Mouse (Mus musculus) forebrain, embryonic 15.5 days (tissue): Measurements from ENCODE around the gene Arhgef6. TPM values are rescaled to one million over a fixed set of nuclear protein-coding genes. Genes with fewer than 3 reads are reported as not detected.

Source experiments
- ATAC-seq: fragments of 200-750 bp; cut with Nextera tagmentation; replicated peaks from 2 replicates; pipeline ENCODE4 v1.8.0; 2017; ENCODE audit warnings: mild to moderate bottlenecking, moderate TSS enrichment, moderate library complexity
- H3K27ac ChIP-seq: fragments of 300-500 bp; sonication (generic); replicated peaks from 2 replicates; pipeline ENCODE4 v1.5.1; 2015; ENCODE audit warnings: mild to moderate bottlenecking, inconsistent platforms
- H3K27me3 ChIP-seq: fragments of 300-500 bp; sonication (generic); 2 replicates; pipeline ENCODE4 v1.6.1; 2015; ENCODE audit warnings: inconsistent platforms
- H3K36me3 ChIP-seq: fragments of 300-500 bp; sonication (generic); 2 replicates; pipeline ENCODE4 v1.6.1; 2015; ENCODE audit warnings: mild to moderate bottlenecking, inconsistent platforms
- H3K4me1 ChIP-seq: fragments of 300-500 bp; sonication (generic); 2 replicates; pipeline ENCODE4 v1.6.1; 2015; ENCODE audit warnings: inconsistent platforms
- H3K4me2 ChIP-seq: fragments of 300-500 bp; sonication (generic); replicated peaks from 2 replicates; pipeline ENCODE4 v1.6.1; 2015; ENCODE audit warnings: mild to moderate bottlenecking, inconsistent platforms
- H3K4me3 ChIP-seq: fragments of 300-500 bp; sonication (generic); 2 replicates; pipeline ENCODE4 v1.5.1; 2015; ENCODE audit warnings: mild to moderate bottlenecking, inconsistent platforms
- H3K9ac ChIP-seq: fragments of 300-500 bp; sonication (generic); replicated peaks from 2 replicates; pipeline ENCODE4 v1.6.1; 2015; ENCODE audit warnings: mild to moderate bottlenecking, inconsistent platforms
- H3K9me3 ChIP-seq: fragments of 300-500 bp; sonication (generic); 2 replicates; pipeline ENCODE4 v1.6.1; 2016; ENCODE audit warnings: inconsistent platforms
- WGBS: fragments of 180-500 bp; shearing (Covaris S2); methylation state at CpG from one replicate; pipeline ENCODE4 v1.1.7; 2015; ENCODE audit warnings: mixed read lengths; 5-methylcytosine and 5-hydroxymethylcytosine counted together
- polyA plus RNA-seq: library from polyadenylated mRNA; unstranded; fragments of >200 nt; fragmentation: Nextera tagmentation; extraction: Ambion mirVana; gene quantifications from 2 replicates; pipeline ENCODE4 v1.2.1, GENCODE M21; 2015

Arhgef6 gene
- polyA plus RNA-seq, 1 experiment from 2014 or later, result 7.0 TPM

DNA sequence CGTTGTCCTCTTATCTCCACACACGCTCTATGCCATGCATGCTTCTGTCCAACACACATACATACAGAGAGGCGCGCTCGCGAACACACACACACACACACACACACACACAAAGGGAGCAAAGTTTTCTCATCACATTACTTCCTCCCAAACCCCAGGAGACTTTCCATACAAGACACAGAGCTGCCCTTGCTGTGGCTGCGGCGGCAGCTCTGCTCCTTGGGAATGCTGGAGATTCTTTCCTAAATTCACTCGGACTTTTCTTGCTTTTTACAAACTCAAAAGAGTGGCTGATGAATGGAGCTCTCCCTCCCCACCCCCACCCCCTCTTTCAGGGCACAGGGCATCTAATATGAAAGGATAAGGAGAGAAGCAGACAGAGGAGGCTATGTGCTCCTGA lies 52.2 kb downstream of the Arhgef6 start:
- Histone ChIP-seq H3K9me3 (no peaks in the 10 kb centered on the region), H3K27me3 (no peaks in the 10 kb centered on the region), H3K9ac (no peak overlapping the region), H3K4me2 (no peak overlapping the region), H3K4me3 (no peak overlapping the region), H3K36me3 (no peaks in the 10 kb centered on the region), H3K27ac (no peak overlapping the region), H3K4me1 (no peaks in the 10 kb centered on the region)
- 32% methylated on average over 9 of the region's 9 CpGs for WGBS
- no peak for ATAC-seq

DNA sequence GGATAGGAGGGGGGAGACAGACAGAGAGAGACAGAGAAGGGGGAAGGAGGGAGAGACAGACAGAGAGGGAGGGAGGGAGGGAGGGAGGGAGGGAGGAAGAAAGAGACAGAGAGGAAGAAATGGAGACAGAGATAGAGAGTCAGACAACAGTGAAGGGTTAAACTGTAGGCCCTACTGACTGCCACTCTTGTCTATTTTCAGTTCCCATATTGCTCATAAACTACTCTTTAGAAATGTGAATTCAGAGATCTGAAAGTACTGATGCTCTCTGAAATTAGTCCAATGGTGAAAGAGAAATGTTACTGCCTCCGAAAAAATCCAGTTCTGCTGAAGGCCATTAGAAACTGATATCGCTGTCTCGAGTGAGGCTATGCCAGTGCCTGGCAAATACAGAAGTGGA lies 56.3 kb downstream of the Arhgef6 start:
- Histone ChIP-seq H3K27ac (no peak overlapping the region), H3K4me2 (no peak overlapping the region), H3K36me3 (no peaks in the 10 kb centered on the region), H3K4me1 (no peaks in the 10 kb centered on the region), H3K9me3 (no peaks in the 10 kb centered on the region), H3K9ac (no peak overlapping the region), H3K27me3 (no peaks in the 10 kb centered on the region), H3K4me3 (no peak overlapping the region)
- 95% methylated on average over 3 of the region's 3 CpGs for WGBS
- ATAC-seq, result no peak

DNA sequence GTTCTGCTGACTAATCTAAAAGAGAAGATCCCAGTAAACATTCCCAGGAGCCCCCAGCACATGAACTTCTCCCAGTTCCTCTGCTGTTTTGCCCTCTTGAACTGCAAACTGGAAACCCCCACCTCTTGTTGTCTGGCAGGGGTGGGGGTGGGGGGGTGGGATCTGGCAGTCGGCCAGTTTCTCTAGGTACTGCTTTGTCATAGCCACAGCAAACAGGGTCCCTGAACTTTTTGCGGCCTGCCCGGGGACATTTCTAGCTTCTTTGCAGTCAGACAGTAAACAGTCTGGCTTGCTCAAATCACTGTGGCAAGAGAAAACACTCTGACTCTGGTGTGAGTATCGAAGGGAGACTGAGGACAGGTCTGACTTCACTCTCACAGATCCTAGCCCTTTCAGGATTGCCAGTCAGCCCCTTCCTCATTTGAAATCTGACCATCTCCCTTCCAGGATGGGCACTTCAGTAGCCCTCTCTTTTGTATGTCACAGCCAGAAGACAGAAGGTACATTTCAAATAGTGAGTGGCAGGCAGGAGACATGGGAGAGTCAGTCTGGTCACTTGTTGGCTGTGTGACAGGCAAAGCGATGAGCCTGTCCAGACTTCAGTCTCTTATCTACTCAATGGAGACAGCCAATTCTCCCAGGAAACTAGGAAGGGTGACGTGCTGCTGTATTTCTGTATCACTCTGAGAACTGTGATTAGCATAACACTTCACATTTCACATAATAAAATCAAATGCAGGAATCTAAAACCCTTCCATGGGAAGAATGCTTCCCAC lies 60.8 kb downstream of the Arhgef6 start:
- 32% methylated on average over 6 of the region's 6 CpGs for WGBS
- Histone ChIP-seq H3K27me3 (no peaks in the 10 kb centered on the region), H3K4me1 (no peaks in the 10 kb centered on the region), H3K9me3 (no peaks in the 10 kb centered on the region), H3K4me2 (no peak overlapping the region), H3K9ac (no peak overlapping the region), H3K36me3 (no peaks in the 10 kb centered on the region), H3K4me3 (no peak overlapping the region), H3K27ac (no peak overlapping the region)
- no peak for ATAC-seq

DNA sequence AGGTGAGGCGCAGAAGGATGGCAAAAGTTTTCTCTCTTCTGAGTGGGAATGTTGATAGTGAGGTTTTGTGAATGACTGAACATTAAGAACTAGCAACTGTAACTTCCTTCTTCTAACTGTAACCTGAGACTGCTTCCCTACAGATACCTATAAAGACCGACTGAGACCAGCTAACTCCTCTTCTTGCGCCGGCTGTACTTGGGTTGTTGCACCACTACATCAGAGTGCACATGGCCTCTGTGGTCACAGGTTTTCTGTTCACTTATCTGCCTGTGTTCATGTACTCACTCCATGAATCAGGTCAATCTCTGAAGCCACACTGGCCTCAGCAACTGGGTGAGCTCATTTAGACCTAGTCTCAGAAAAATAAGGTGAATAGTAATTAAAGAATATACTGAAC lies 75.0 kb downstream of the Arhgef6 start:
- no peak overlapping the region for H3K4me2 ChIP-seq
- H3K4me3 ChIP-seq, result no peak overlapping the region
- H3K27me3 ChIP-seq, result no peaks in the 10 kb centered on the region
- no peak overlapping the region for H3K9ac ChIP-seq
- no peak for ATAC-seq
- no peaks in the 10 kb centered on the region for H3K9me3 ChIP-seq
- H3K4me1 ChIP-seq, result no peaks in the 10 kb centered on the region
- no peaks in the 10 kb centered on the region for H3K36me3 ChIP-seq
- 86% methylated on average over 4 of the region's 4 CpGs for WGBS
- no peak overlapping the region for H3K27ac ChIP-seq

DNA sequence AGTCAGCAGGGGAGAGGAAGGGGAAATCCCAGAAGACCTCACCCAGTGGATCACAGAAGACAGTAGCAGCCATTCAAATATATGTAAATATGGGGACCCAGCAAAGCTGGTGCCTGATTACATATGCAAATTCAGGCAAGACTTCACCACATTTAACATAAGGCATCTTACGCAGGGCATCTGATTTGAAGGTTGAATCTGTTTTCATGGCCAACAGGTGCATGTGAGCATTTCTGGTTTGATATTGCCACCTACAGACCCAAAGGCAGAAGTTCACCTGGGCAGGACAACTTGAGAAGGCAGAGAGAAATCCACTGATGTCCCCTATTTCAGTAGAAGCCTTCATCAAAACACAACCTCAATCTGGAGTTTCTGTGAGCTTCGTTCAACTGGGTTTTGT lies 77.8 kb downstream of the Arhgef6 start:
- H3K9ac ChIP-seq, result no peak overlapping the region
- no peaks in the 10 kb centered on the region for H3K4me1 ChIP-seq
- H3K27me3 ChIP-seq, result no peaks in the 10 kb centered on the region
- no peak overlapping the region for H3K4me2 ChIP-seq
- no peaks in the 10 kb centered on the region for H3K36me3 ChIP-seq
- no peaks in the 10 kb centered on the region for H3K9me3 ChIP-seq
- WGBS, result 49% methylated on average over 2 of the region's 2 CpGs
- no peak; the same call in 1 of the 2 replicates for ATAC-seq
- no peak overlapping the region for H3K4me3 ChIP-seq
- no peak overlapping the region for H3K27ac ChIP-seq

GRCm38 (mm10) chrX:57253329-57254055 lies 85.0 kb downstream of the Arhgef6 start:
- Histone ChIP-seq H3K4me2 (no peak overlapping the region), H3K27ac (no peak overlapping the region), H3K9me3 (no peaks in the 10 kb centered on the region), H3K27me3 (no peaks in the 10 kb centered on the region), H3K4me3 (no peak overlapping the region), H3K36me3 (no peaks in the 10 kb centered on the region), H3K9ac (no peak overlapping the region), H3K4me1 (no peaks in the 10 kb centered on the region)
- 64% methylated on average over 7 of the region's 7 CpGs for WGBS
- ATAC-seq, result no peak

DNA sequence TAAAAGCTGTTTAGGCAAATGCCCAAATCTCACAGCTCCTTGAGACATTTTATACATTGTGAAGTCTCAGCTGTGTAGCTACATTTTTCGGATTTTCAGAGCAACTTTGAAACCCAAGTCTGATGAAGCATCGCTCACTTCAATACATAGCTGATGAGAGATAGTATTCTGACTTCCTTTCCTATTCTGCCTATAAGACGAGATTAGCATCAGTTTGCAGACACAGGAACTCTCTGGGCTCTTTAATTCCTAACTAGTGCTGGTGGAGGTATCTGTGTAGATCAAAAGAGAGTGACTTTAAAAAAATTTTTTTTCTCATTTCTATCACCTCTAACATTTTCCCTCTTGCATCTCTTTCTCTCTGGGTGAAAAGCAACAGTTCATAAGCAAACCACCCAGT lies 100.0 kb downstream of the Arhgef6 start:
- Histone ChIP-seq H3K27me3 (no peaks in the 10 kb centered on the region), H3K9ac (no peak overlapping the region), H3K4me2 (no peak overlapping the region), H3K4me1 (no peaks in the 10 kb centered on the region), H3K36me3 (no peaks in the 10 kb centered on the region), H3K4me3 (no peak overlapping the region), H3K27ac (no peak overlapping the region), H3K9me3 (no peaks in the 10 kb centered on the region)
- ATAC-seq, result no peak
- WGBS, result 78% methylated on average over 3 of the region's 3 CpGs

DNA sequence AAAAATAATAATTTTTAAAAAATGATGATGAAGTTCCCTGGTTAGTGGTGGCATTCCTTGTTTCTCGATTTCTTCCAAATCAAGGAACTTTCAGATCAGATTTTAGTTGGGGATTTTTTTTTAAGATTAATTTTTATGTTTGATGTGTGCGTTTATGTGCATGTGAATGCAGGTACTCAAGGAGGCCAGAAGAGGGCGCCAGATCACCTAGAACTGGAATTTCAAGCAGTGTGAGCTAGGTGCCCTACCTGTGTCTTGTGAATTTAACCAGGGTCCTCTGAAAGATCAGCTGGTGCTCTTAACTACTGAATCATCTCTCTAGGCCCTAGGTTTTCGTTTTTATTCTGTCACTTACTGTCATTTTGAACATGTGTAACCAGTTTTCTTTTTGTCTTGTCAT lies 102.5 kb downstream of the Arhgef6 start:
- Histone ChIP-seq H3K9me3 (no peaks in the 10 kb centered on the region), H3K4me3 (no peak overlapping the region), H3K4me1 (no peaks in the 10 kb centered on the region), H3K36me3 (no peaks in the 10 kb centered on the region), H3K9ac (no peak overlapping the region), H3K4me2 (no peak overlapping the region), H3K27ac (no peak overlapping the region), H3K27me3 (no peaks in the 10 kb centered on the region)
- no peak for ATAC-seq
- 63% methylated on average over 4 of the region's 4 CpGs for WGBS

- 79% methylated on average over 2 of the region's 2 CpGs for WGBS
Measured at GRCm38 (mm10) chrX:57233596-57233995, 104.9 kb downstream of the Arhgef6 start.

DNA sequence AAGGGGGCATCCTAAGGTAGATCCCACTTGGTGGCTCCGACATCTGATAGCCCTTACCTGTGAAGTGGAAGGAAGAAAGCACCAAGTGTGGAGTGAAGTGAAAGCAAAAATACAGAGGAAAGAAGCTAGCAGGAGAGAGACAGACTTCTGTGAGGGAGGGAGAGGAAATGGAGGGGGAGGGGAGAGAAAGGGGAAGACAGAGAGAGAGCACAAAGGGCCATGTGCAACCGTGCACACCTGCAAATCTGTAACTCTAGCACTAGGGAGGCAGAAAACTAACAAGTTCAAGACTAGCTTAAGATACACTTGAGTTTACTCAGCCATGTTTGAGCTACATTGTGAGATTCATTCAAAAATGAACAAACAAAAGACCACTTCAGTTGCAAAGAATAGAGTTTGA lies 110.4 kb downstream of the Arhgef6 start:
- Histone ChIP-seq H3K9me3 (no peaks in the 10 kb centered on the region), H3K9ac (no peak overlapping the region), H3K27me3 (no peaks in the 10 kb centered on the region), H3K4me3 (no peak overlapping the region), H3K36me3 (no peaks in the 10 kb centered on the region), H3K4me1 (no peaks in the 10 kb centered on the region), H3K4me2 (no peak overlapping the region), H3K27ac (no peak overlapping the region)
- no peak for ATAC-seq
- 72% methylated on average over 2 of the region's 2 CpGs for WGBS

More at GRCm38 (mm10) chrX:57233596-57233995, 104.9 kb downstream of the Arhgef6 start:
- no peaks in the 10 kb centered on the region for H3K4me1 ChIP-seq
- no peak overlapping the region for H3K4me3 ChIP-seq
- H3K9ac ChIP-seq, result no peak overlapping the region
- no peak overlapping the region for H3K27ac ChIP-seq
- ATAC-seq, result no peak
- H3K36me3 ChIP-seq, result no peaks in the 10 kb centered on the region
- no peaks in the 10 kb centered on the region for H3K27me3 ChIP-seq
- no peak overlapping the region for H3K4me2 ChIP-seq
- H3K9me3 ChIP-seq, result no peaks in the 10 kb centered on the region

DNA sequence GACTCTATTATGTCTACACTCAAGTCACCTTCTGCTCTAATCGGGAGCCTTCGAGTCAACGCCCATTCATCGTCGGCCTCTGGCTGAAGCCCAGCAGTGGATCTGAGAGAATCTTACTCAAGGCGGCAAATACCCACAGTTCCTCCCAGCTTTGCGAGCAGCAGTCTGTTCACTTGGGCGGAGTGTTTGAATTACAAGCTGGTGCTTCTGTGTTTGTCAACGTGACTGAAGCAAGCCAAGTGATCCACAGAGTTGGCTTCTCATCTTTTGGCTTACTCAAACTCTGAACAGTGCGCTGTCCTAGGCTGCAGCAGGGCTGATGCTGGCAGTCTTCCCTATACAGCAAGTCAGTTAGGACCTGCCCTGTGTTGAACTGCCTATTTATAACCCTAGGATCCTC lies 115.2 kb downstream of the Arhgef6 start:
- no peaks in the 10 kb centered on the region for H3K4me1 ChIP-seq
- H3K27ac ChIP-seq, result no peak overlapping the region
- no peaks in the 10 kb centered on the region for H3K36me3 ChIP-seq
- H3K9ac ChIP-seq, result no peak overlapping the region
- H3K27me3 ChIP-seq, result no peaks in the 10 kb centered on the region
- H3K4me3 ChIP-seq, result no peak overlapping the region
- no peaks in the 10 kb centered on the region for H3K9me3 ChIP-seq
- 80% methylated on average over 10 of the region's 10 CpGs for WGBS
- 0 out of 2 replicates have a peak, but pooled peaks have one; percentile 41 for ATAC-seq
- no peak overlapping the region for H3K4me2 ChIP-seq

- ATAC-seq, result no peak
- no peak overlapping the region for H3K9ac ChIP-seq
Measured at GRCm38 (mm10) chrX:57221881-57222280, 116.6 kb downstream of the Arhgef6 start.

More at GRCm38 (mm10) chrX:57221881-57222280, 116.6 kb downstream of the Arhgef6 start:
- H3K27ac ChIP-seq, result no peak overlapping the region
- WGBS, result 89% methylated on average over 3 of the region's 3 CpGs
- H3K4me1 ChIP-seq, result no peaks in the 10 kb centered on the region
- no peaks in the 10 kb centered on the region for H3K9me3 ChIP-seq
- no peak overlapping the region for H3K4me3 ChIP-seq
- no peak overlapping the region for H3K4me2 ChIP-seq
- no peaks in the 10 kb centered on the region for H3K27me3 ChIP-seq
- no peaks in the 10 kb centered on the region for H3K36me3 ChIP-seq
